Mouse (Mus musculus): ENCODE data around the gene Dnajc15. TPM values are rescaled to one million over a fixed set of nuclear protein-coding genes. Genes with fewer than 3 reads are reported as not detected.
A peak's percentile ranks its signal among the peaks of the same experiment; 100 is the strongest.

The Dnajc15 gene
- total RNA-seq, 2 experiments from 2014 or later: 36.5 to 36.7 TPM

- no peak for DNase-seq
- intact Hi-C loops (cut with DNase I): no loop called here
Measured at GRCm38 (mm10) chr14:77860841-77861560, 13.9 kb downstream of the Dnajc15 start.

- no peak for DNase-seq
- intact Hi-C loops (cut with DNase I): no loop called here
Measured at GRCm38 (mm10) chr14:77859894-77860293, 15.0 kb downstream of the Dnajc15 start.

- intact Hi-C loops (cut with DNase I): no loop called here
- no peak for DNase-seq
Measured at GRCm38 (mm10) chr14:77853951-77854350, 21.0 kb downstream of the Dnajc15 start.

GRCm38 (mm10) chr14:77849852-77850251 is 25.1 kb downstream of the Dnajc15 start:
- no peak for DNase-seq
- intact Hi-C loops (cut with DNase I): no loop called here

GRCm38 (mm10) chr14:77848349-77848748 is 26.6 kb downstream of the Dnajc15 start:
- intact Hi-C loops (cut with DNase I): no loop called here
- DNase-seq: no peak

DNA sequence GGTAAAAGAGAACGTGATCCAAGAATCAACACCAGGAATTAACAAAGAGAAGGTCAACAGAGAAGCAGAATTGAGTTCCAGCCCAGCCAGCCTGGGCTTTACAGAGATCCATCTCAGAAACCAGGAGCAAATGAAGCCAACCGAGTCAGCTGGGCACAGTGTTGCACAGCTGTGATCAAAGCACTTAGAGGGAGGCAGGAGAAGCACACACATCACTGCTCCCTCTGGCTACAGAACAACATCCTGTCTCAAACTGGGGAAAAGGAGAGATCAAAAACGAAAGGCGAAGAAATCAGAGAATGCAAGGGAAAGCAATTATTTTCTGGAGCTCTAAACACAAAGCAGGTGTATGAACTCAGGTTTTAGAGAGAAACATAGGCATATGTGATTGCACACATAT is 28.7 kb downstream of the Dnajc15 start:
- DNase-seq: no peak
- intact Hi-C loops (cut with DNase I): no loop called here

DNA sequence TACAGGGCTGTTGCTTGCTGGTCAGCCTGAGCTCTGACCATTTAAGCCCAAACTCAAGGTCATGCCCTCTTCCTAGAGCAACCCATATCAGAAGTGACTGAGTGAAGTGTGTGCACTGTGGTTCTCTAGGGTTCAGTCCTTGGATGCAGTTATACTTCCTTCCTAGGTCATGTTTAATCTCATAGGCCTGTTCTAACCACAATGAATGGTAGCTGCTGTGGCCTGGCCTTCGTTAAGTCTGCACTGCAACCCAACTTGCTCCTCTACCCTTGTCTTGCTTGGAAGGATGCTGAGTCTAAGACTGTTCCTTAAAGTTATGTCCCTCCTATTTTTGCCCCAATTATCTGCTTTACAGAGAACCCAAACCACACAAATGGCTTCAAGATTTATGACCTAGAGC is 29.4 kb downstream of the Dnajc15 start:
- intact Hi-C loops (cut with DNase I): no loop called here
- no peak for DNase-seq

GRCm38 (mm10) chr14:77840574-77840973 is 34.4 kb downstream of the Dnajc15 start:
- intact Hi-C loops (cut with DNase I): loop anchor here (5.0 kb wide), 1 partner anchor 698 kb away; no protein-coding TSS in a partner anchor
- DNase-seq: no peak

DNA sequence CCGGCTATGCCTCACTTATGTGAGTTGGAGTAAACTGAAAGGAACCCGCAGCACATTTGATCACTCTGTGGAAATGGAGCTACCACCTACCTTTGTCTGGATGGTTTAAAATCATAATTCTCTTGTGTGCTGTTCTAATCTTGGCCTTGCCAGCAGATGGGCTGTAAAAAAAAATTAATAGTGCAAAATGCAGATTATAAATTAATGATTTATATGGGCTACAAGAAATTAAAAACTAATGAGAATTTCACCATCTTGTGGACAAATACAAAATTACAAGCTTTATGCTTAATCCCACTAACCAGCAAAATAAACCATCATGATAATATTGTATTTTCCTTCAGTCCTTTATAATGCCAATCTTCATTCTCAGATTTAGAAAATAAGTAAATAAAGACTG is 34.8 kb downstream of the Dnajc15 start:
- no peak for DNase-seq
- intact Hi-C loops (cut with DNase I): loop anchor here (5.0 kb wide), 1 partner anchor 698 kb away; no protein-coding TSS in a partner anchor

DNA sequence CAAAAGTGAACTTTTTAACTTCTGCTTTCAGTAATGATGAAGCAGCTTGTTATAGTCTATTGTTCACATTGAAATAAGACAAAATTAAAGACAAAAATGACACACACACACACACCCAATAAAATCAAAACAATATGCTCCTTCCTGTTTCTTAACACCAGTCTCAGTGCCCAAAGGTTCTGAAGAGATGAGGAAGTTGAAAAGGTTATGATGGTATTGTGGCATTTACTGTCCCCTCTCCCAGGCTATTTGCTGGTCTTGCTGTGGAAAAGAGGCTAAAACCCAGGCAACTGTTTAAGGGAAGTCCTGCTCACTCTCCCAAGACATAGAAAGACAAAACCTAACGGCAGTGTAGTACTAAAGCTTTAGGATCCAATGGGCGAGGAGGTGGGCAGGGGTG is 38.1 kb downstream of the Dnajc15 start:
- intact Hi-C loops (cut with DNase I): no loop called here
- DNase-seq: no peak

- no peak for DNase-seq
- intact Hi-C loops (cut with DNase I): no loop called here
Measured at GRCm38 (mm10) chr14:77832359-77832758, 42.6 kb downstream of the Dnajc15 start.

- intact Hi-C loops (cut with DNase I): no loop called here
- DNase-seq: no peak
Measured at GRCm38 (mm10) chr14:77831936-77832335, 43.0 kb downstream of the Dnajc15 start.

GRCm38 (mm10) chr14:77829673-77830072 is 45.3 kb downstream of the Dnajc15 start:
- no peak for DNase-seq
- intact Hi-C loops (cut with DNase I): no loop called here

- intact Hi-C loops (cut with DNase I): no loop called here
- DNase-seq: peak; percentile 21
Measured at GRCm38 (mm10) chr14:77825891-77826290, 49.0 kb downstream of the Dnajc15 start.

- intact Hi-C loops (cut with DNase I): no loop called here
Measured at GRCm38 (mm10) chr14:77825121-77825520, 49.8 kb downstream of the Dnajc15 start.

DNA sequence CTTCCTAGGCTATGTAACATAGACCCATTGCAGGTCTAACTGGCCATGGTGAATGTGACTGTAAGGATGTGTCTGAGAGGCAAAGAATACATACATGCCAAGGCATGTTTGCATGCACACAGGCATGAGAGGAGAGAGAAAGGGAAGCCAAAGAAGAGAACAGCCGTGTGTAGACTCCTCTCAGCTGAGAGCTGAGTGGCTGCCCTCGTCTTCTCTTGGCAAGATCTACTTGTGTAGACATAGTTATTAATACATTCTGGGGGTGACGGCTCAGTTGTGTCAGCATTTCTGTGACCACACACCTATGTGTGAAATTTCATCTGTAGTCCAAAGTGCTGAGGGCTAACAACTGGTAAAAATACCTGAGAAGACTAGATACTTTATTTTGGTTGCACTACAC is 55.1 kb downstream of the Dnajc15 start:
- DNase-seq: no peak
- intact Hi-C loops (cut with DNase I): no loop called here

More at GRCm38 (mm10) chr14:77825121-77825520, 49.8 kb downstream of the Dnajc15 start:
- DNase-seq: no peak

DNA sequence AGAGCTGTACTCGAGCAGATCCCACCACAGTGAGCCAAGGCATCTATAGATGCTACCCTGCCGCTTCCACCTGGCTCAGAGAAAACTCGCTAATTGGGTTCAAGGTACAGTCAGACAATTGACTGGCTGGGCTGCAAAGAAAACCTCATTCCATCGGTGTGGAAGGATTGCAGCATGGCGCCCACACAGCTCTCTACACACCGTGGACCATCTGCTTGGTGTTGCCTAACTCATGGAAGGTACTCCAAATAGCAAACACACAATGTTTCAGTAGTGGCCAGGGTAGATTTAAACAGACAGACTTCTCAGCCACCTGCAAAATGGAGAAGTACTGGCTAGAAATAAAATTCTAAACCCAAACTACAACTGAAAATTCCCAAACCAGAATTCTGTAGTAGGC is 57.4 kb downstream of the Dnajc15 start:
- DNase-seq: peak; percentile 18

DNA sequence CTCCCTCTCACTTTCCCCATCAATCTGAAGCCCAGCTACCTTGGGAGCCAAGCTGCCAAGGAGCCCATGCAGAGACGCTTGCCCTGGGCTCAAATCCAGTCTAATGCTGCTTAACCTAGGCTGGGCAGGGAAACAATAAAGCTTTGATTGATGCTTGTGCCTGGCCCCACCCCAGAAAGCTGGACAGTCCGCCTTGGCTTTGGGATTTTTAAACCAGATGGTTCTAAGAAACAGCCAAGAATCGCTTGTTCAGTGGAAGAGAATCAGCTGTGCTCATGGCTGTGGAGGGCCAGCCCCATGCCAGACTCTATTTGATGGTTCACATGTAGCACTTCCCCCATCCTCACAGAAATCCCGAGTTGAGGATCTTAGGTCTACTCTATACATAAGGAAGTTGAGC is 60.0 kb downstream of the Dnajc15 start:
- intact Hi-C loops (cut with DNase I): no loop called here
- peak; percentile 89 for DNase-seq

More for the DNA sequence above, 57.4 kb downstream of the Dnajc15 start:
- intact Hi-C loops (cut with DNase I): no loop called here

- DNase-seq: no peak
- intact Hi-C loops (cut with DNase I): no loop called here
Measured at GRCm38 (mm10) chr14:77812890-77813289, 62.0 kb downstream of the Dnajc15 start.

GRCm38 (mm10) chr14:77811466-77811865 is 63.5 kb downstream of the Dnajc15 start:
- DNase-seq: peak; percentile 15
- intact Hi-C loops (cut with DNase I): no loop called here

DNA sequence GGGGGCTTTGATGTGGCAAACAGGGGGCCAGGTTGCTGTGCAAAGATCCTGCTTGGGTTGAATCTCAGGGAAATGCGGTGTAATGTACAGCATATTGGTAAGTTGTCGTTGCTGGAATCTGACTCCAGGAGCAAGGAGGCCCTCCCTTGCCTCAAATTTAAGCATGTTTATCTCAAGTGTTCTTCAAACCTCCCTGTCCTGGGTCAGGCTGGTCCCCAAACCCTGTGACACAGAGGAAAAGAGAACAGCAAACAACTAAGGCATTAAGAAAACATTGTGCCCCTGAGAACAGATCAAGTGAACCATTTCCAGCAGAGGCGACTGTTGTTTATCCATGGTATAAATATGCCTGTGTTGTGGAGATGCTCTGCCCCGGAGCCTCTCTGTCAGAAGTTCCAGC is 67.1 kb downstream of the Dnajc15 start:
- DNase-seq: no peak
- intact Hi-C loops (cut with DNase I): no loop called here

- intact Hi-C loops (cut with DNase I): no loop called here
Measured at GRCm38 (mm10) chr14:77806345-77806744, 68.6 kb downstream of the Dnajc15 start.

DNA sequence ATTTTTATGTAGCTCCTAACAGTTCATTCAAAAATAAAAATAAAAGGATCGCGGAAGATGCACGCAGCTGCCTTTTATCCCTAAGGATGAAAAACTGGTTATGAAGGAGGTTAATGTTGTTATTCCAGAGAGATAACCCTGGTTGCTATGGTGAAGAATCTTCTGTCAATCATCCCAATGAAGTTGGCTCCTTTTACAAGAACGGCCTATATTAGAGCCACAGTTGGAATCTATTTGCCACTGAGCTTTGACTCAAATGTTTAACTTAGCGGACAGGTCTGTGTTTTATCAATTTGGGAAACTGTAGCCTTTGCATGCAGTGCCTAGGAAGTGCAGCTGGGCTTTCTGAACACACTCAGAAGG is 72.7 kb downstream of the Dnajc15 start:
- DNase-seq: no peak
- intact Hi-C loops (cut with DNase I): no loop called here

More at GRCm38 (mm10) chr14:77806345-77806744, 68.6 kb downstream of the Dnajc15 start:
- DNase-seq: no peak

Measured in left cerebral cortex, postnatal 4 days (tissue).